Mouse (Mus musculus): ENCODE results near the gene 1700001P01Rik.

DNA sequence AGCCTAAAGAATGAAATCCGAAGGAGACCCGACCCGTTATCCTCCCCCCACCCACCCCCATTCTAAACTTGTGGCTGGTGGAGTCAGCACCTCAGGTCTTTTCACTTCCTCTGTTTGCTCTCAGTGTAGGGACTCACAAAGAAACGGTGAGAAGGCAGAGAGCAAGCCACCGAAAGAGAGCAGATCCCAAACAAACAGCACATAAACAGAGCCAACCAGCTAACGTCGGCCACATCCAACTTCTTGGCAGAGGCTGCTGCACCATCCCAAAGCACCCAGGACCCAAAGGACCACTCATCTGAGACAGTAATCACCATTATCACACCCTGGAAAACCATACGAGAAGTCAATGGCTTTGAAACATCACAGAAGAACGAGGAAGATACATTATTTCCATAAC, 32.3 kb downstream of the 1700001P01Rik start:
- TF ChIP-seq GATA1 (IDR thresholded peaks at IDR 0.05; ENCODE audit: borderline replicate concordance, low read length): no peak
- no peak for TF ChIP-seq FLI1 (IDR thresholded peaks at IDR 0.05; ENCODE audit: low read length)
